Mouse (Mus musculus): ENCODE results near the gene Myrfl.

Myrfl gene

GRCm38 (mm10) chr10:116760561-116760960, 136.2 kb downstream of the Myrfl start:
- DNase-seq (ENCODE audit: low spot score in 2 of 2) = no peak

- DNase-seq (ENCODE audit: low spot score in 2 of 2) = no peak
Observed at GRCm38 (mm10) chr10:116759816-116760215, 136.9 kb downstream of the Myrfl start.

- no peak for DNase-seq (ENCODE audit: low spot score in 2 of 2)
Observed at GRCm38 (mm10) chr10:116755881-116756581, 140.7 kb downstream of the Myrfl start.

GRCm38 (mm10) chr10:116754940-116755339, 141.8 kb downstream of the Myrfl start:
- no peak for DNase-seq (ENCODE audit: low spot score in 2 of 2)

GRCm38 (mm10) chr10:116750895-116751294, 145.8 kb downstream of the Myrfl start:
- no peak for DNase-seq (ENCODE audit: low spot score in 2 of 2)

- no peak for DNase-seq (ENCODE audit: low spot score in 2 of 2)
Observed at GRCm38 (mm10) chr10:116750062-116750461, 146.7 kb downstream of the Myrfl start.

- DNase-seq (ENCODE audit: low spot score in 2 of 2) = no peak
Observed at GRCm38 (mm10) chr10:116748681-116749080, 148.0 kb downstream of the Myrfl start.

GRCm38 (mm10) chr10:116746281-116747011, 150.3 kb downstream of the Myrfl start:
- DNase-seq (ENCODE audit: low spot score in 2 of 2) = no peak

GRCm38 (mm10) chr10:116742696-116743095, 154.0 kb downstream of the Myrfl start:
- DNase-seq (ENCODE audit: low spot score in 2 of 2) = no peak

GRCm38 (mm10) chr10:116742189-116742588, 154.5 kb downstream of the Myrfl start:
- no peak for DNase-seq (ENCODE audit: low spot score in 2 of 2)

GRCm38 (mm10) chr10:116741343-116741742, 155.4 kb downstream of the Myrfl start:
- no peak for DNase-seq (ENCODE audit: low spot score in 2 of 2)

GRCm38 (mm10) chr10:116740073-116740472, 156.6 kb downstream of the Myrfl start:
- DNase-seq (ENCODE audit: low spot score in 2 of 2) = no peak

- DNase-seq (ENCODE audit: low spot score in 2 of 2) = no peak
Observed at GRCm38 (mm10) chr10:116738533-116738932, 158.2 kb downstream of the Myrfl start.

GRCm38 (mm10) chr10:116735607-116736006, 161.1 kb downstream of the Myrfl start:
- DNase-seq (ENCODE audit: low spot score in 2 of 2) = peak; percentile 40 to 75

GRCm38 (mm10) chr10:116733651-116734050, 163.1 kb downstream of the Myrfl start:
- no peak for DNase-seq (ENCODE audit: low spot score in 2 of 2)

- DNase-seq (ENCODE audit: low spot score in 2 of 2) = no peak
Observed at GRCm38 (mm10) chr10:116730033-116730652, 166.6 kb downstream of the Myrfl start.

- no peak for DNase-seq (ENCODE audit: low spot score in 2 of 2)
Observed at GRCm38 (mm10) chr10:116728860-116729259, 167.9 kb downstream of the Myrfl start.

GRCm38 (mm10) chr10:116727702-116728298, 168.9 kb downstream of the Myrfl start:
- DNase-seq (ENCODE audit: low spot score in 2 of 2) = no peak

All from cerebellum, postnatal 4 days (tissue).